Mouse (Mus musculus): Measurements from ENCODE around the gene Acsm3. TPM values are rescaled to one million over a fixed set of nuclear protein-coding genes. Genes with fewer than 3 reads are reported as not detected.

The Acsm3 gene
- polyA plus RNA-seq, 1 experiment from 2014 or later: 0.52 TPM

DNA sequence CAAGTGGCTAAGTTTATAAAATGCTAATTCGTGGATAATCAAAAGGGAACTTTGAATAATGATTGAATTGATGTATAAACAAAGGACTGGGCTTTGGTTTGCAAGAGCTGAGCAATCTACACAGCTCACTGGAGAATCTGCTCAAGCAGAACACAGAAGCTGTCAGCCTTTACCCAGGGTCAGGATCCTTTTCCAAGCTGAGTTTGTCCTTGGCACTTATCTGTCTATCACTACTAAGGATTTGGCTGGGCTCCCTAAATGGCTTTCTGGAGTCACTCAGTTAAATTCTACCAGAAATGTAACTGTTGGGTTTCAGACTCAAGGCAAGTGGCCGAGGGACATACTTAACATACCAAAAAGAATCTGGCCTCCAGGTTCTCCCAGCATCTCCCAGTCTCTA is 10.8 kb upstream of the Acsm3 start:
- no peak overlapping the region for H3K27ac ChIP-seq (ENCODE audit: poor library complexity, severe bottlenecking)
- no peaks in the 10 kb centered on the region for H3K27me3 ChIP-seq (replicated peaks)
- no peak for ATAC-seq (ENCODE audit: insufficient number of reproducible peaks, low FRiP score)
- no peak overlapping the region for H3K9ac ChIP-seq
- no peak overlapping the region for H3K4me2 ChIP-seq
- WGBS: 47% methylated on average over 2 of the region's 2 CpGs
- H3K4me1 ChIP-seq (replicated peaks): no peaks in the 10 kb centered on the region
- H3K4me3 ChIP-seq: no peak overlapping the region
- H3K36me3 ChIP-seq: no peaks in the 10 kb centered on the region
- no peaks in the 10 kb centered on the region for H3K9me3 ChIP-seq (replicated peaks)

DNA sequence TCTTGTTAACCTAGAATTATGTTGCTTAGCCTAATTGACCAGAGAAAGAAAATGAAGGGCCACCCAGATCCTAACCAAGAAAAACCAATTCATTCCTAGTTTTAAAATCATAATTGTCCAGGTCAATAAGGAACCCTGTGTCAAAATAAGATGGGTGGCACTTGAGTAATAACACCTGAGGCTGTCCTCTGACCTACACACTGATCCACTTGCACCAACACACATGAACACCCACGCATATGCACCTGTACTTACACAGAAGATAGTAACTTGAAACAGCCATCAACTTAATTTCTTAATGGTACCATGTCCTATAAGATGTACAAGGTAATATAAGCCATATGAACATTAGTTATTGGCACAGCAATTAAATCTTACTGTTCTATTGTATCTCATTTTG is 7.0 kb upstream of the Acsm3 start:
- Histone ChIP-seq H3K36me3 (no peaks in the 10 kb centered on the region), H3K27ac (ENCODE audit: poor library complexity, severe bottlenecking) (no peak overlapping the region), H3K4me2 (no peak overlapping the region), H3K27me3 (replicated peaks) (no peaks in the 10 kb centered on the region), H3K9me3 (replicated peaks) (no peaks in the 10 kb centered on the region), H3K4me1 (replicated peaks) (no peaks in the 10 kb centered on the region), H3K4me3 (no peak overlapping the region), H3K9ac (no peak overlapping the region)
- ATAC-seq (ENCODE audit: insufficient number of reproducible peaks, low FRiP score): no peak
- 78% methylated on average over 1 of the region's 1 CpGs for WGBS

DNA sequence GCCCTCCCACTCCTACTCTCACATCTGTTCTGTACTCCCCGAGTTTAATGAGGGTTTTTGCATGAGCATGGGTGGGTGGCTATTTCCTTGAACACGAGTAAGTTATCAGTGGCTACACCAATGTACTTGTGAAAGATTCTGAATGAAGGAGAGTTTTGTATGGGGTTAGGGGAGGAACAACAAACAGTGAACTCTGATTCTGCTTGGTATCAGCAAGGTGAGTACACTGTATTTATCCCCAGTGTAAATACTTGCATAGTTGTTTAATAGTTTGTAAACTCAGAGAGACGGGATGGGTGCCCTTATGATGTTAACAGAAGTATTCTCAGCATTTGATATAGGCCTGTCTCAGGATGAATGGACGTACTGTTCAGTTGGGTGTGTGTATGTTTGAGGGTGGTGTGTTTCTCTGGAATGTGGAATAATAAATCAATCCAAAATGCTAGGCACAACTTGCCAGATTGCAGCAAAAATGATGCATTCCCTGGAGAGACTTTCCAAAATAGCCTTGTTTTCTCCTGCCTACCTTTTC is 1.5 kb downstream of the Acsm3 start:
- H3K4me3 ChIP-seq: no peak overlapping the region
- 46% methylated on average over 4 of the region's 4 CpGs for WGBS
- no peak overlapping the region for H3K9ac ChIP-seq

DNA sequence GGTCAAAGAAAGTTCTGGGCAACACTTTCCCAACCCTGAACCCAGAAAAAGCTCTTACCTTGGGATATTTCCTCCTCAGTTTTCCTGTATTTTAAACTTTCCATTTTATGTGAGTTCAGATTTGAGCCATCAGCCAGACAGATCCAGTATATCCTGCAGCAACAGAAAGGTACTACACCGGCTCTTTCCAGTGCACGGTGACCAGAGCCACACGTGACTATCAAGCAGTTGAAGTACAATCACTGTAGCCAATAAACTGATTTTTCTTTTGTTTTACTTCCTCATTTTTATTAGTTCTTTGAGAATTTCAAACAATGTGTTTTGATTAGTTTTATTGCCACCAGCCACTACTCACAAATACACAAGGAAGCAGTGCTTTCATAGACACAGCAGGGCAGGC is 3.7 kb downstream of the Acsm3 start:
- no peak for ATAC-seq (ENCODE audit: insufficient number of reproducible peaks, low FRiP score)
- no peak overlapping the region for H3K4me2 ChIP-seq
- no peak overlapping the region for H3K4me3 ChIP-seq
- no peak overlapping the region for H3K9ac ChIP-seq
- H3K36me3 ChIP-seq: no peaks in the 10 kb centered on the region
- peaks cover 6% of the 10 kb centered on the region for H3K9me3 ChIP-seq (replicated peaks)
- 91% methylated on average over 3 of the region's 3 CpGs for WGBS
- no peaks in the 10 kb centered on the region for H3K27me3 ChIP-seq (replicated peaks)
- no peak overlapping the region for H3K27ac ChIP-seq (ENCODE audit: poor library complexity, severe bottlenecking)
- H3K4me1 ChIP-seq (replicated peaks): no peaks in the 10 kb centered on the region

More for the DNA sequence above, 1.5 kb downstream of the Acsm3 start:
- Histone ChIP-seq H3K4me2 (no peak overlapping the region), H3K27ac (ENCODE audit: poor library complexity, severe bottlenecking) (no peak overlapping the region), H3K27me3 (replicated peaks) (no peaks in the 10 kb centered on the region), H3K9me3 (replicated peaks) (peaks cover 9% of the 10 kb centered on the region), H3K36me3 (no peaks in the 10 kb centered on the region), H3K4me1 (replicated peaks) (no peaks in the 10 kb centered on the region)
- ATAC-seq (ENCODE audit: insufficient number of reproducible peaks, low FRiP score): no peak

DNA sequence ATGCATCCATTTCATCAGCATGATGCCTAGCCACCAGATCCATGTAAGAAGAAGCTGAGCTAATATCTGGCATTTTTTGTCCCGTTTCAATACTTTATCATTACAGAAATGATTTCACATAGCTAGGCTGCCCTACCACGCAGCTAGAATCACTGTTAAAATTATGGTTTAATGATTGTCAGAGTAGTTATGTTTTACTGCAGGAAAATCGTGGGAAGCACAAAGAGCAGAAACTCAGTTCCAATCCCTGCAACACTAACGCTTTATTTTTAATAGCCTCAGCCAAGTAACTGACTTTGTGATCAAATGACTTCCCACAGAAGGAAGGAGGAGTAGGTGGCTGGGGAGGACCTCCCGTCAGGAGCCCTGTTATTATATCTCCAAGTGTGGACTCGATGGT is 6.3 kb downstream of the Acsm3 start:
- no peak for ATAC-seq (ENCODE audit: insufficient number of reproducible peaks, low FRiP score)
- H3K4me3 ChIP-seq: no peak overlapping the region
- no peaks in the 10 kb centered on the region for H3K4me1 ChIP-seq (replicated peaks)
- H3K4me2 ChIP-seq: no peak overlapping the region
- WGBS: 81% methylated on average over 6 of the region's 6 CpGs
- H3K27ac ChIP-seq (ENCODE audit: poor library complexity, severe bottlenecking): no peak overlapping the region
- H3K36me3 ChIP-seq: no peaks in the 10 kb centered on the region
- H3K27me3 ChIP-seq (replicated peaks): no peaks in the 10 kb centered on the region
- H3K9ac ChIP-seq: no peak overlapping the region
- no peaks in the 10 kb centered on the region for H3K9me3 ChIP-seq (replicated peaks)

DNA sequence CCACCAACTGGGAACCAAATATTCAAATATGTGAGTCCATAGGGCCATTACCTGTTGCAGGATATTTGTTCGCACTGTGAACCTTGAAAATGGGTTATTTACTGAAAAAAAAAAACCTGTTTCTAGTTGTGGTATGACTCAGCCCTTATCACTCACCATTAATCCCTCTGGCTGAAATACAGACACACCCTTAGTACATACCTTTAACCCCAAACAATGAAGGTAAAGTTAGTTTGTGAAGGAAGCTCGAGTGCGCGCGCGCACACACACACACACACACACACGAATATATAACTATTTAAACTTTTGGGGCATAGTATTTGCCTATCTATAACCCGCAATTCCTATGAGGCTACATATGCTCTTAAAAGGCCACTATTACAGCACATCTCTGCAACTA is 9.2 kb downstream of the Acsm3 start:
- H3K9me3 ChIP-seq (replicated peaks): no peaks in the 10 kb centered on the region
- no peaks in the 10 kb centered on the region for H3K27me3 ChIP-seq (replicated peaks)
- H3K27ac ChIP-seq (ENCODE audit: poor library complexity, severe bottlenecking): no peak overlapping the region
- H3K4me1 ChIP-seq (replicated peaks): no peaks in the 10 kb centered on the region
- 89% methylated on average over 8 of the region's 8 CpGs for WGBS
- no peak for ATAC-seq (ENCODE audit: insufficient number of reproducible peaks, low FRiP score)
- H3K9ac ChIP-seq: no peak overlapping the region
- H3K36me3 ChIP-seq: no peaks in the 10 kb centered on the region
- H3K4me3 ChIP-seq: no peak overlapping the region
- no peak overlapping the region for H3K4me2 ChIP-seq

DNA sequence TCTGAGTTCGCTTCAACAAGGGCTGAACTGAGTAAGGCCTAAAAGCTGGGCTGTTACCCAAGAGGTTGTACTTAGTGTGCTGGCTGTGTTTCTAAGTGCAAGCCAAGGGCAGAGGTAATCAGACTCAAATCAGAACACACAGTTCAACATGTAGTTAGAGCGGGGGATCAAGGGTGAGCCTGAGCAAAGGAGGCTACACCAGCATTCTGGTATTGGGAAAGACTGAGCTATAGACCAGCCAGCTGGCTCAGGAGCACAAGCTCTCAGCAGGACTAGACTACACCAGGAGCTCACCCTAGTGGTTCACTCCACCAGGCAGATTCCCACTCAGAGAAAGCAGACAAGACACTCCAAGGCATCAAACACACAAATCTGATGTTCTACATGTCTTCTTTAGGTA is 22.7 kb downstream of the Acsm3 start:
- Histone ChIP-seq H3K4me3 (no peak overlapping the region), H3K27ac (ENCODE audit: poor library complexity, severe bottlenecking) (no peak overlapping the region), H3K9ac (no peak overlapping the region), H3K9me3 (replicated peaks) (no peaks in the 10 kb centered on the region), H3K4me2 (no peak overlapping the region), H3K27me3 (replicated peaks) (no peaks in the 10 kb centered on the region), H3K4me1 (replicated peaks) (no peaks in the 10 kb centered on the region), H3K36me3 (peaks cover 45% of the 10 kb centered on the region)
- ATAC-seq (ENCODE audit: insufficient number of reproducible peaks, low FRiP score): no peak
- WGBS: 93% methylated on average over 2 of the region's 2 CpGs

DNA sequence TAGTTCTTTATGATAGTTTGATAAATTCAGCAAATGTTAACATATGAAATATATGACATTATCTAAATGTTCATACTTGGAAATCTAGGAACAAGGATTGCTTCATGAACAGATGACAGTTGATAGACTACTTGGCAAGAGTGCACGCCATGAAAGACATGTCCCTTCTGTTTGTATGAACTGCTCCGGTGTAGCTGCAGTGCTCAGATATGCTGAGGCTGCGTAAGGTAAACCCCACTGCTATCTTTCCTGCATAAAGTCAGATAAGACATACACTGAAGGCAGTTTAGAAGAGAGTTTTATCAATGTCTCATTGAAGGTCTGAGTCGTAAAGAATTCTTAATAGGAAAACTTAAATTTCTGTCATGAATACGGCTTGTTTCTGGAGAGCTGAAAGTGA is 24.2 kb downstream of the Acsm3 start:
- no peaks in the 10 kb centered on the region for H3K9me3 ChIP-seq (replicated peaks)
- no peaks in the 10 kb centered on the region for H3K4me1 ChIP-seq (replicated peaks)
- ATAC-seq (ENCODE audit: insufficient number of reproducible peaks, low FRiP score): no peak
- 77% methylated on average over 5 of the region's 5 CpGs for WGBS
- H3K27ac ChIP-seq (ENCODE audit: poor library complexity, severe bottlenecking): no peak overlapping the region
- no peak overlapping the region for H3K4me2 ChIP-seq
- no peak overlapping the region for H3K4me3 ChIP-seq
- peaks cover 54% of the 10 kb centered on the region for H3K36me3 ChIP-seq
- H3K27me3 ChIP-seq (replicated peaks): no peaks in the 10 kb centered on the region
- no peak overlapping the region for H3K9ac ChIP-seq

DNA sequence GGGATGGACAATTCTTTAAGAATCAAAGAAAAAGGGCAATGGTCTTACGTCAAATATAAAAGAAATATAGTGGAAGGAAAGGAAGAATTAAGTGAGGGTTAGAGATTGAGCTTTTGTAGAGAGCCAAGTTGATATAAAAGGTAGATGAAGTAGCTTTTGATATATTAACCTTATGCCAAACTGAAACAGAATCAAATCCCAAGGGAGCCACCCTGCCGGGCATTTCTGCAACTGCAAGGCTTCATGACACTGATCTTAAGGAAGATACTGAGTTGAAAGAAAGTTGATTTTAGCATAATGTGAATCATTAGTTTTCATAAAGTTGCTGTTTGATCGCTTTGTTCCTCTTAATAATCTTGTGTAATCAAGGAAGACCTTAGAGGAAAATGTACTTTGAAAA is 28.3 kb downstream of the Acsm3 start:
- 89% methylated on average over 3 of the region's 3 CpGs for WGBS

DNA sequence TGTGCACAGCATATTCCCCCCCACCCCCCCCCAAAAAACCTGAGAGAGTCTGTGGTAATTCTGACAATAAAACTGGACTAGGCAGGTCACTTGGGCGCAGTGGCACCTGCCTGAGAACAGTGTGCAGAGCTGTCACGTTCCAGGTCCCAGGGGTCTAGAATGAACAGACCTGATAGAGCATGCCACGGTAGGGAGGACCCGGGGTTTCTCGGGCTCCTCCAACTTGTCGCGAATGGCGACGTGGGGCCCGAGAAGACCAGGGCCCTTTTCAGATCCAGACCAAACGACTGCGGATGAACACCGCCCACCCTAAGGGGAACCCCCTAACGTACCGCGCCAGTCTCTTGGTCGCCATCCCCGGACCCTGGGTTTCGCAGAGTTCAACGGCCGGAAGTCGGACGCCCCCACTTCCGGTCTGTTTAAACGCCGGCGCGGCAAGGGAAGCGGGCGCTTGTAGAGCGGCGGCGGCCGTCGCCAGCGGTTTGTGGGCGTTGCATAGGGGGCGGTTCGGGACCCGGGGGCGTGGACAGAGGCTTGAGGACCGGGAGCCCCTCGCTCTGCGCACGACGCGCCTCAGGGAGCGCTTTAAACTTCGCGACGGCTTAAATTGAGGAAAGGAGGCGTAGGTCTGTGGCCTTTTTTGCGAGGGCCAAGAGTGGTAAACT is 33.0 kb downstream of the Acsm3 start, which contains the start of the genes Rexo5 and Eri2:
Rexo5 (plus strand) TSS at position 421 of the 665 bp plus-strand sequence.
Eri2 (minus strand) TSS at position 473 of the 665 bp plus-strand sequence.
- Histone ChIP-seq H3K36me3 (peaks cover 21% of the 10 kb centered on the region), H3K4me2 (peak within 1 kb of the TSS; percentile 76), H3K27ac (ENCODE audit: poor library complexity, severe bottlenecking) (peak within 1 kb of the TSS; percentile 83), H3K27me3 (replicated peaks) (no peaks in the 10 kb centered on the region), H3K9ac (peak within 1 kb of the TSS; percentile 83), H3K4me3 (peak within 1 kb of the TSS; percentile 72), H3K4me1 (replicated peaks) (peaks cover 8% of the 10 kb centered on the region), H3K9me3 (replicated peaks) (no peaks in the 10 kb centered on the region)
- ATAC-seq (ENCODE audit: insufficient number of reproducible peaks, low FRiP score): peak; percentile 97
- under 1% methylated on average over 53 of the region's 53 CpGs for WGBS

More for the DNA sequence above, 28.3 kb downstream of the Acsm3 start:
- Histone ChIP-seq H3K9me3 (replicated peaks) (no peaks in the 10 kb centered on the region), H3K27me3 (replicated peaks) (no peaks in the 10 kb centered on the region), H3K4me3 (no peak overlapping the region), H3K36me3 (peaks cover 53% of the 10 kb centered on the region), H3K4me1 (replicated peaks) (0 out of 2 replicates have a peak, but pooled peaks cover 2% of the 10 kb centered on the region), H3K4me2 (no peak overlapping the region), H3K9ac (no peak overlapping the region), H3K27ac (ENCODE audit: poor library complexity, severe bottlenecking) (no peak overlapping the region)
- ATAC-seq (ENCODE audit: insufficient number of reproducible peaks, low FRiP score): no peak

DNA sequence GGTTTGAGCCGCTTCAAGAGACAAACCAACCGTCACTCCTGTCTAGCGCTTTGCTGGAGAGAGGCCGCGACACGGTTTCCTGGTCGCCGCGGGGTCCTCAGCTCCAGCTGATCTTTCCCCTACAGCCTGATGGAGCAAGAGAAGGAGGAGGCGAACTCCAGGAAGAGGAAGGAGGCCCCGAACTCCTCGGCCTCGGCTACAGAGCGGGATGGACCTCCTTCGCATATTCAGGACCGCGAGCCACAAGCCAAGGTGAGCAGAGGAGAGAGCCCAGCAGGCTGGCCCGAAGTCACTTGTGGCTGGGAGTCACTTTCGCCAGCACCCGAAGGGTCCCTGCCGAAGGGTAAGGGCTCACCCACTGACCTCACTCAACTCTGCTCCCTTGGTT is 33.5 kb downstream of the Acsm3 start:
- Histone ChIP-seq H3K4me3 (peak overlapping the region; percentile 72), H3K36me3 (peaks cover 19% of the 10 kb centered on the region)

DNA sequence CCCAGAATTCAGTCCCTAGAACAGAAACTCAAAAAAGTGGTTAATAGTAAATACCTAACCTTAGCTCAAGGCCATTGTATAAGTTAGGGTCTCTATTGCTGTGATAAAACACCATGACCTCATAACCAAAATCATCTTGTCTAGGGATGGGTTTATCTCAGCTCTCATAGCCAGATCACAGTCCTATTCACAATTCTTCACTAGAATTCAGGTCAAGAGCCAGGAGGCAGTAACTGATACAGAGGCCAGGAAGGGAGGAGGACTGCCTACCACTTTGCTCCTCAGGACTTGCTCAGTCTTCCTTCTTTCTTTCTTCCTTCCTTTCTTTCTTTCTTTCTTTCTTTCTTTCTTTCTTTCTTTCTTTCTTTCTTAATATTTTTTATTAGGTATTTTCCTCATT is 34.6 kb downstream of the Acsm3 start:
- Histone ChIP-seq H3K27ac (ENCODE audit: poor library complexity, severe bottlenecking) (no peak overlapping the region), H3K4me3 (peak overlapping the region; percentile 36), H3K4me2 (peak overlapping the region; percentile 58), H3K9ac (peak overlapping the region; percentile 24; the same call in 1 of the 2 replicates), H3K4me1 (replicated peaks) (peaks cover 8% of the 10 kb centered on the region), H3K9me3 (replicated peaks) (no peaks in the 10 kb centered on the region), H3K36me3 (peaks cover 13% of the 10 kb centered on the region), H3K27me3 (replicated peaks) (no peaks in the 10 kb centered on the region)
- no peak for ATAC-seq (ENCODE audit: insufficient number of reproducible peaks, low FRiP score)

More for the DNA sequence above, 33.5 kb downstream of the Acsm3 start:
- WGBS: under 1% methylated on average over 21 of the region's 21 CpGs
- no peaks in the 10 kb centered on the region for H3K27me3 ChIP-seq (replicated peaks)
- peak overlapping the region; percentile 83 for H3K9ac ChIP-seq
- H3K4me2 ChIP-seq: peak overlapping the region; percentile 76
- peak overlapping the region; percentile 83 for H3K27ac ChIP-seq (ENCODE audit: poor library complexity, severe bottlenecking)
- H3K4me1 ChIP-seq (replicated peaks): peaks cover 8% of the 10 kb centered on the region
- no peaks in the 10 kb centered on the region for H3K9me3 ChIP-seq (replicated peaks)
- peak; percentile 74 for ATAC-seq (ENCODE audit: insufficient number of reproducible peaks, low FRiP score)

All from heart, embryonic 12.5 days (tissue).